Mouse (Mus musculus) layer of hippocampus, adult 6 months (tissue): ENCODE results near the gene Ms4a12. TPM values are rescaled to one million over a fixed set of nuclear protein-coding genes. Genes with fewer than 3 reads are reported as not detected.

Source experiments
- long read RNA-seq, 2 experiments: library from polyadenylated mRNA; unstranded; transcript quantifications; one replicate each; pipeline ENCODE4 v2.0.0; 2019 to 2020
- polyA plus RNA-seq: library from polyadenylated mRNA; unstranded; fragments of <200 nt; fragmentation: Nextera tagmentation; gene quantifications from 2 replicates; pipeline ENCODE4 v1.2.3, GENCODE M21; 2021

The Ms4a12 gene
- not detected in 2 replicates for polyA plus RNA-seq
- long read RNA-seq, experiment 1 = 0 reads
- long read RNA-seq, experiment 2 = 0 reads

DNA sequence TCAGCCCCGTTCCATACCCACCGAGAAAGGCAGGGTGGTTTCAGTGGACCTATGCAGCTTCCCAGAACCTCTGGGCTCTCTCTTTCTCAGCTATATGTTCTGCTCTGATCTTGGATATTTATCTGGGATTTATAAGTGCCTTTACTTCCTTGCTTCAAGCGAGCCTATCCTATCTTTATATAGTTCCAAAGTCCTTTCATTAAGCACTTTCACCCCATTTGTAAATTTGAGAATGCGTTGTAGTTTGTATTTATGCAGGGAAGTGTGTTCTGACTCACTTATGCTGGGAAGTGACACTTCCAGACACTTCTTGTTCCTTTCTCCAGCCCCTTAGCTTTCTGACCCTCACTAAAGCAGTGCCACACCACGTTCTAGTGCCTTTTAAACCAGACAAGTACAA lies at the start of gene Ms4a12:
Gene Ms4a12 (minus strand): TSS at position 101 of the 400 bp plus-strand sequence.

DNA sequence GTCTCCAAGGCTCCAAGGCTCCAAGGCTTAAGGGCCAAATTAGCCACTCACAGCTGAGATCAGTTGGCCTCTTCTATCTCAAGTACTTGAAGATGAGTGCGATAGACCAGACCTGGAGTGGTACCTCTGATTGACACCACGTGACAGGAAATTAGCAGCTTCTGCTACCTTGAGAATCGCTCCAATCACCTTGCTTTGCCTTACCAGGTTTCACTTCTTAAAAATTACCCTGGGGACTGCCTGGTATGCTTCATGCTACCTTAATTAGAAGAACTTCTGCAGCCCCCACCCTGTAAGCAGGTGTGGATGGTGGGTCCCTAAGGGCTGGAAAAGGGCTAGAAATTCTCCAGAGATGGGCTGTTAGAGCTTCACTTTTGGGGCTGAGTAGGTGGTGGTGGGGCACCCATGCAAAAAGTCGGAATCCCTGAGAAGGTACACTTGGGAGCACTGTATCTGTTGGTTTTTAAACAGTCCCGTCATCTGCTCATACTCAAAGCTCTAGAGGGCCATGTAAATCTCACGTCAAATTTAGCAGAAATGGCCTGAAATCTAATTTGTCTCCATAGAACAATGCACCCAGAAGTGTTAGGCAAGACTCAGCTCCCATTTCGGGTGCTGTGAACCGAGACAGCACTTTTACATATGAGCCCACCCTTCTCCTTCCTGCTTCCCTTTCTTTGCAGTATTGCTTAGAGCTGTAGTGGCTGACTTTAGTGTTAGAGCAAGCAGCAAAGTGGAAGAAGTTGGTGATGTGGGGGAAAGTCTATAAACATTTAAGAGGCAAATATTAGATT lies 34.0 kb upstream of the Ms4a12 start, which contains the start of gene Ms4a1:
Gene Ms4a1 (minus strand): TSS at position 190 of the 794 bp plus-strand sequence.

DNA sequence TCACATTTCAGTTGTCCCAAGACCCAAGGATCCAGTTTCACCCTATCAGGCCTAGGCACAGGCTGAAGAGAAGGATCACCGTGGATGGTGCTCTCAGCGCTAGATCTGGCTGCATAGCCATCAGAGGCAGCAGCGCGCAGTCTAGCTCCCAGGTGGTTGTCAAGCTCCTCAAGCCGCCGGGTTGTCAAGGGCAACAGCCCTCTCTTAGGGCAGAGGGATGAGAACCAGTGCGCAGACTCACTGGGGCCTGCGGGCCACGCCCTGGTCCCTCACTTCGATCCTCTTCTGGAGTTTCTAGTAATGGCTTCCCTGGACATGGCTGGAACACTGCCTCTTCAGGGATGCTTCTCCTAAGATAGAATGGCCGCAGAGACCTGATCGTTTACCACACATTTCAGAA lies 35.7 kb downstream of the Ms4a12 start, which contains the start of gene Ms4a13:
Gene Ms4a13 (minus strand): TSS at position 192 of the 400 bp plus-strand sequence.

DNA sequence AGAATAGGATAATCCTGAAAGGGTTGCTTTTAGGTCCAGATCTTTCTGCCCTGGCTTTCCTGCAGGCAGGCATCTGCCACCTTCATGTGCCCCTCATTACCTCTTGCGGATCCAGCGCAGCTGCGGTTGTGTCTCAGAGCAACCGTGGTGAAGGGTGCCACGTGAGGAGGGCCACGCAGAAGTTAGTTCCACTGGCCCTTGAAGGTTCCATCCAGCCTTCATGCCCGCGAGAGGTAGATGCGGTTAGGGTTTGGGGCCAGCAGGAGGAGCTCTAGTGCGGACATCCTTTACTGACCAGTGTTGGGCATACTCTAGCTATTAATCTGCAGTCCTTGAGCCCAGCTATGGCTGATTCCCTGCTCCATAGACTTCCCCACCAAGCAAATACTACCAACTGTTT lies 67.1 kb downstream of the Ms4a12 start, which contains the start of gene 1700025F22Rik:
Gene 1700025F22Rik (minus strand): TSS at position 149 of the 400 bp plus-strand sequence.

Other genes starting within 250 kb of the Ms4a12 start
- 0.10 TPM in 1 of 2 replicates, not detected in the other for gene Ms4a15, start 239.2 kb downstream of the Ms4a12 start, polyA plus RNA-seq
- not detected in 2 replicates for gene Ms4a18, start 214.4 kb downstream of the Ms4a12 start, polyA plus RNA-seq
- not detected in 2 replicates for gene Ms4a8a, start 151.3 kb downstream of the Ms4a12 start, polyA plus RNA-seq
- not detected in 2 replicates for gene 1700017D01Rik, start 101.6 kb downstream of the Ms4a12 start, polyA plus RNA-seq
- gene 1700025F22Rik, start 67.1 kb downstream of the Ms4a12 start, polyA plus RNA-seq = not detected in 2 replicates
- not detected in 2 replicates for gene Ms4a13, start 35.7 kb downstream of the Ms4a12 start, polyA plus RNA-seq
- not detected in 2 replicates for gene Ms4a1, start 33.8 kb upstream of the Ms4a12 start, polyA plus RNA-seq
- not detected in 2 replicates for gene Ms4a5, start 51.4 kb upstream of the Ms4a12 start, polyA plus RNA-seq
- gene Ms4a14, start 82.0 kb upstream of the Ms4a12 start, polyA plus RNA-seq = not detected in 2 replicates
- 0.95 and 1.3 TPM in 2 replicates for gene Ms4a7, start 103.7 kb upstream of the Ms4a12 start, polyA plus RNA-seq
- gene Ms4a4a, start 143.1 kb upstream of the Ms4a12 start, polyA plus RNA-seq = 0.30 TPM in 1 of 2 replicates, not detected in the other
- 0.15 and 0.60 TPM in 2 replicates for gene Ms4a4c, start 172.3 kb upstream of the Ms4a12 start, polyA plus RNA-seq
- 0.23 TPM in 1 of 2 replicates, not detected in the other for gene Ms4a4b, start 211.1 kb upstream of the Ms4a12 start, polyA plus RNA-seq
- gene Ms4a6c, start 236.9 kb upstream of the Ms4a12 start, polyA plus RNA-seq = 0.92 and 1.4 TPM in 2 replicates